Mouse (Mus musculus) heart, embryonic 11.5 days (tissue): ENCODE measurements around the gene Olfr705. TPM values are rescaled to one million over a fixed set of nuclear protein-coding genes. Genes with fewer than 3 reads are reported as not detected.
"Not testable (repeated sequence)": the region's sequence is repeated elsewhere in the genome, so short reads cannot be mapped to it uniquely, and the experiment has no call there.

Source experiments
- ATAC-seq: fragments of 200-750 bp; cut with Nextera tagmentation; replicated peaks from 2 replicates; pipeline ENCODE4 v1.8.0; 2017; ENCODE audit warnings: moderate library complexity; ENCODE audit not compliant: insufficient number of reproducible peaks, low FRiP score, low TSS enrichment
- H3K27ac ChIP-seq: fragments of 300-500 bp; sonication (generic); 2 replicates; pipeline ENCODE4 v1.5.1; 2014; ENCODE audit warnings: mild to moderate bottlenecking, low read depth, low read length
- H3K27me3 ChIP-seq: fragments of 300-500 bp; sonication (generic); 2 replicates; pipeline ENCODE4 v1.6.1; 2014; ENCODE audit warnings: mild to moderate bottlenecking, low read length, mixed read lengths; ENCODE audit not compliant: control insufficient read depth, insufficient read depth
- H3K36me3 ChIP-seq: fragments of 300-500 bp; sonication (generic); 2 replicates; pipeline ENCODE4 v1.6.1; 2014; ENCODE audit warnings: mild to moderate bottlenecking, low read length, moderate library complexity, mixed read lengths; ENCODE audit not compliant: control insufficient read depth, insufficient read depth
- H3K4me1 ChIP-seq: fragments of 300-500 bp; sonication (generic); 2 replicates; pipeline ENCODE4 v1.6.1; 2014; ENCODE audit warnings: low read length; ENCODE audit not compliant: control insufficient read depth, insufficient read depth
- H3K4me2 ChIP-seq: fragments of 300-500 bp; sonication (generic); 2 replicates; pipeline ENCODE4 v1.6.1; 2014; ENCODE audit warnings: mild to moderate bottlenecking, moderate library complexity
- H3K4me3 ChIP-seq: fragments of 300-500 bp; sonication (generic); 2 replicates; pipeline ENCODE4 v1.5.1; 2014; ENCODE audit warnings: low read depth, low read length
- H3K9ac ChIP-seq: fragments of 300-500 bp; sonication (generic); 2 replicates; pipeline ENCODE4 v1.6.1; 2014; ENCODE audit warnings: mild to moderate bottlenecking, low read depth, low read length, moderate library complexity
- H3K9me3 ChIP-seq: fragments of 300-500 bp; sonication (generic); replicated peaks from 2 replicates; pipeline ENCODE4 v1.6.1; 2016; ENCODE audit warnings: low read length; ENCODE audit not compliant: control insufficient read depth
- WGBS: fragments of 180-500 bp; shearing (Covaris S2); extraction: QIAGEN DNeasy Blood & Tissue Kit; methylation state at CpG from one replicate; pipeline ENCODE4 v1.1.7; 2014; ENCODE audit not compliant: insufficient replicate concordance; 5-methylcytosine and 5-hydroxymethylcytosine counted together
- polyA plus RNA-seq: library from polyadenylated mRNA; unstranded; fragments of >200 nt; fragmentation: Nextera tagmentation; extraction: Ambion mirVana; gene quantifications from 2 replicates; pipeline ENCODE4 v1.2.1, GENCODE M21; 2014

Gene Olfr705
- not detected in 2 replicates for polyA plus RNA-seq

DNA sequence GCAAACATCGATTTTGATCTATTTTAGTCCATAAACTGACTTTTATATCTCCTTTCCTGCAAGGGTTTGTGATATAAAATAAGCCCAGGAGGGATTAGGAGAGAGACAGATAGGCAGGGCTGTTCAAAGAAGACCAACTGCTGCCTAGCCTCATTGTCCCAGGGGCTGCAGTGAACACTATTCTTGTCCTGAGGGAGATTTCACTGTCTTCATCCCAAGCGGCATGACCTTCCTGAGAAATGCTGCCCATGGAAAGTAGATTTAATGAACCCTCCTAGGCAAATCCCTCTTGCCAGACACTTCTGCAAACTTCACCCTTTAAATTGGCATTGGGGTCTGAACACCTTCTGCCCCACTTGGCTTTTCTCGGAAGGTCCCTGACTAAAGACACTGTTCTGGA is at the start of gene Olfr705:
Gene Olfr705, minus strand, starts transcription at position 101 of the 400 bp plus-strand sequence.
- Histone ChIP-seq H3K9me3 (no peaks in the 10 kb centered on the region), H3K9ac (no peak within 1 kb of the TSS), H3K36me3 (no peaks in the 10 kb centered on the region), H3K27ac (no peak within 1 kb of the TSS), H3K27me3 (no peaks in the 10 kb centered on the region), H3K4me3 (no peak within 1 kb of the TSS), H3K4me1 (no peaks in the 10 kb centered on the region), H3K4me2 (no peak within 1 kb of the TSS)
- ATAC-seq: no peak
- WGBS: 68% methylated on average over 3 of the region's 3 CpGs

DNA sequence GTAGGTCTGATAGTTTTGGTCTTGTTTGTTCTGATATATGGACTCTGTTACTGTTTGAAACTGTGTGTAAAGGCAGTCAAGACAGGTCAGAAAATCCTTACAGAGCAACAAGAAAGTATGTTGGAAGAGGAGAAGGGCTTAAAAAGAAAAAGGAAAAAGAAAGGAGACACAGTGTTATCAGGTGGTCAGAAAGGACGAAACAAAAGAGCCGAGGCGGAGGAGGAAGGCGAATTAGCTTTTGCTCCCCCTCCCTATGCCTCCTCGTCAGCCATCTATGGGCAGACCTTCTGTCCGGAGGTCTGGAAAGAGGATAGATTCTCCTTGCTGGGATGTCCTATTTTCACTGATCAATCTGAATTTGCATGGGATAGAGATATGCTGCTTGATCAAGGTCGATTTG is 44.3 kb upstream of the Olfr705 start:
- H3K36me3 ChIP-seq, H3K9me3 ChIP-seq, H3K27me3 ChIP-seq, H3K4me2 ChIP-seq, ATAC-seq, H3K27ac ChIP-seq, H3K4me3 ChIP-seq, H3K9ac ChIP-seq, H3K4me1 ChIP-seq: not testable (repeated sequence)
- 71% methylated on average over 2 of the region's 7 CpGs for WGBS

DNA sequence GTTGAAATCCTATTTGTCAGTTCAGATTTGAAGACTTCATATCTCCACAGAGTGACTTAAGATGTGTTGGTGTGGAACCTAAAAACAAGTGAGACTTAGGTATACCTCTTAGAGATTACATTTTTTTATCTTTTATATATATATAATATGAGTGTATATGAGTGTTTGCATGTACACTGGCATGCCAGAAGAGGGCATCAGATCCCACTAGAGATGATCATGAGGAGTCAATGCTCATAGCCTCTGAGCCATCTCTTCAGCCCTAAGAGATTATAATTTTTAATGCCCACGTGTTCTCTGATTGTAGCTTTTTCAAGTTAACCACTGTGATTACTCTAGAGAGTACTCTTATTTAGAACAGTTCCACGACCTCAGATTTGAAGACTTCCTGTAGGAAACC is 31.0 kb upstream of the Olfr705 start, which contains the start of gene Olfr1532-ps1:
Gene Olfr1532-ps1, plus strand, starts transcription at position 326 of the 400 bp plus-strand sequence.
- no peaks in the 10 kb centered on the region for H3K27me3 ChIP-seq
- H3K9ac ChIP-seq: no peak within 1 kb of the TSS
- H3K4me1 ChIP-seq: no peaks in the 10 kb centered on the region
- no peak within 1 kb of the TSS for H3K4me3 ChIP-seq
- no peaks in the 10 kb centered on the region for H3K36me3 ChIP-seq
- H3K4me2 ChIP-seq: no peak within 1 kb of the TSS
- H3K9me3 ChIP-seq: no peaks in the 10 kb centered on the region
- no peak for ATAC-seq
- whole genome bisulfite sequencing: 43% methylated on average over 2 of the region's 2 CpGs
- H3K27ac ChIP-seq: no peak within 1 kb of the TSS

DNA sequence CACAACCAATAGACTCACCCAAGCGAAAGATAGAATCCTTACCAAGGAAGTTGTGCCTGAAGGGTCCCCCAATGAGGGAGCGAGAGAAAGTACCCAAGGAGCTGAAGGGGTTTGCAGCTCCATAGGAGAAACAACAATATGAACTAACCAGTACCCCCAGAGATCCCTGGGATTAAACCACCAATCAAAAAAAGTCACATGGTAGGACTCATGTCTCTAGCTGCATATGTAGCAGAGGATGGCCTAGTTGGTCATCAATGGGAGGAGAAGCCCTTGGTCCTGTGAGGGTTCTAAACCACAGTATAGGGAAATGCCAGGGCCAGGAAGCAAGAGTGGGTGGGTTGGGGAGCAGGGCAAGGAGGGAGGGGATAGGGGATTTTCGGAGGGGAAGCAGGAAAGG is 24.4 kb upstream of the Olfr705 start, which contains the start of gene Olfr707:
Gene Olfr707, minus strand, starts transcription at position 101 of the 400 bp plus-strand sequence.
- H3K9ac ChIP-seq, H3K9me3 ChIP-seq, H3K4me1 ChIP-seq, H3K4me3 ChIP-seq, H3K27me3 ChIP-seq, ATAC-seq, H3K36me3 ChIP-seq, H3K27ac ChIP-seq, H3K4me2 ChIP-seq: not testable (repeated sequence)
- WGBS: 84% methylated on average over 3 of the region's 3 CpGs

DNA sequence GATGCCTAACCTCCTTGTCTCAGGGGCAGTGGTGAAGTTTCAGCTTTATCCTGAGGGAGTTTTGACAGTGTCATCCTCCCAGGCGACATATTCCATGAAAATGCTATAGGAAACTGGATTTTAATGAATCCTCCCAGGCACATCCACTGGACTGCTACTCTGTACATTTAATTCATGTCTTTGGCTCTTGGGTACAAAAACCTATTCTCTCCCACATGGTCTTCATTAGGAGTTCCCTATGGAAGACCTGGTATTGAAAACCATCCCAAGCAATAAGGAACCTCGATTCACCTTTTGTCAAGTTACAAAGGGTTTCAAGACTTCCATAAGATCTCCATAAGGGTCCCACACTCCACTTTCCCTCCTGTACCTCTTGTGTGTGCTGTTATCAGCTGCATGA is 11.4 kb upstream of the Olfr705 start, which contains the start of gene Olfr706:
Gene Olfr706, minus strand, starts transcription at position 101 of the 400 bp plus-strand sequence.
- no peaks in the 10 kb centered on the region for H3K9me3 ChIP-seq
- H3K4me2 ChIP-seq: no peak within 1 kb of the TSS
- H3K4me1 ChIP-seq: no peaks in the 10 kb centered on the region
- no peak within 1 kb of the TSS for H3K4me3 ChIP-seq
- no peaks in the 10 kb centered on the region for H3K27me3 ChIP-seq
- WGBS: 64% methylated on average over 2 of the region's 2 CpGs
- H3K27ac ChIP-seq: no peak within 1 kb of the TSS
- H3K36me3 ChIP-seq: no peaks in the 10 kb centered on the region
- H3K9ac ChIP-seq: no peak within 1 kb of the TSS
- no peak for ATAC-seq

DNA sequence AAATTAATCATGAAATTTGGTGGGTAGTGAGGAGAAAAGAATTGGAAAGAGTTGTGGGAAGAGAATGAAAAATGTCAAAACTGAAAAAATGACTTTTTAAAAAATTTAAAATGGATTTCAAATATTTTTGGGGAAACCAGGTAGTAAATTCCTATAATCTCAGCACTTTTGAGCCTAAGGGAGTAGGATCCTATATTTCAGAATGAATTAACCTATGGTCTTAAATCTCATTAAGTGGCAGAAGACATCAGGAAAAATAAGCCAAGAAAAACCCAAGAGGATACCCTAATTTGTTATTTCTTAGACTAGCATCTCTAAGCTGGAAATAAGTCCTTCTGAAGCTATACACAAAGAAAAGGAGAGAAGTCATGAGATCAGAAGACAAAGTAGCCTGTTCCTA is 13.8 kb downstream of the Olfr705 start, which contains the start of gene Olfr704:
Gene Olfr704, plus strand, starts transcription at position 301 of the 400 bp plus-strand sequence.
- H3K4me3 ChIP-seq: no peak within 1 kb of the TSS
- H3K4me1 ChIP-seq: no peaks in the 10 kb centered on the region
- H3K4me2 ChIP-seq: no peak within 1 kb of the TSS
- no peaks in the 10 kb centered on the region for H3K36me3 ChIP-seq
- no peak within 1 kb of the TSS for H3K9ac ChIP-seq
- no peak for ATAC-seq
- H3K9me3 ChIP-seq: no peaks in the 10 kb centered on the region
- H3K27ac ChIP-seq: no peak within 1 kb of the TSS
- no peaks in the 10 kb centered on the region for H3K27me3 ChIP-seq

DNA sequence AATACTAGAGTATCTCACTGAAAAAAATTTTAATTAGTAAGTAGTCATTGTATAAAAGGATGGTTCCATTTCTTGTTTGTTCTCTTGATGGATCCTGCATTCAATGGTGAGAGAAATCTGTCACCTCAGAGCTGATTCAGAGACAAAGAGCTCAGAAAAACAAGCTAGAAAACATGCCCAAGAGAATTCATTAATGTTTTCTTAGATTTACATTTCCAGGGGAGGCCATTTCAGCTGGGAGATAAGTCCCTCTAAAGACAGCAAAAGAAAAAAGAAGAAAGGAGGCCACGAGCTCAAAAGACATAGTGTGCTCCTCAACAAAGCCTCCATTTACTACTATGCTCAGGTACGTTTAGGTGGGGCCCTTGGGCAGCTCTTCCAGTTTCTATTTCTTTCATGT is 33.6 kb downstream of the Olfr705 start, which contains the start of gene Olfr703:
Gene Olfr703, plus strand, starts transcription at position 301 of the 400 bp plus-strand sequence.
- no peak within 1 kb of the TSS for H3K4me3 ChIP-seq
- H3K4me1 ChIP-seq: no peaks in the 10 kb centered on the region
- H3K9ac ChIP-seq: no peak within 1 kb of the TSS
- WGBS: 61% methylated on average over 2 of the region's 2 CpGs
- H3K9me3 ChIP-seq: no peaks in the 10 kb centered on the region
- H3K4me2 ChIP-seq: no peak within 1 kb of the TSS
- no peak within 1 kb of the TSS for H3K27ac ChIP-seq
- no peaks in the 10 kb centered on the region for H3K27me3 ChIP-seq
- H3K36me3 ChIP-seq: no peaks in the 10 kb centered on the region
- ATAC-seq: no peak

DNA sequence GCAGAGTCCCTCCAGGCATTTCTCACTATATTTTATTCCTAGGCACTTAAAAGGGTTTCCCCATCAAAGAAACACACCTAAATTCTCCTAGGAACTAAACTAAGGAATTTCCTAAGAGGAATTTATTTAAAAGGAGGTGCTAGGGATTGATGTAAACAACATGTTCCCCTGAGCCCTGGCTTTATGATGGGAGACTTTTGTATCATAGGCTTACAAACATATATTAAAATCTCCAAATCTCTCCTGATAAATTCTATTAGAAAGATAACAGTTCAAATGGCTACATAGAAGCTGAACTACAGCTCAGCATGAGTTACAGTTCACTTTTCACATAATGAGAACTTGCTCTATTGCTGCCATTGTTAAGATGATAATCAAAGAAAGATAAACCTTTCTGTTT is 42.9 kb downstream of the Olfr705 start, which contains the start of gene Olfr702:
Gene Olfr702, minus strand, starts transcription at position 101 of the 400 bp plus-strand sequence.
- H3K36me3 ChIP-seq: no peaks in the 10 kb centered on the region
- no peak within 1 kb of the TSS for H3K27ac ChIP-seq
- H3K4me3 ChIP-seq: no peak within 1 kb of the TSS
- no peaks in the 10 kb centered on the region for H3K9me3 ChIP-seq
- ATAC-seq: no peak
- no peak within 1 kb of the TSS for H3K4me2 ChIP-seq
- H3K27me3 ChIP-seq: no peaks in the 10 kb centered on the region
- no peaks in the 10 kb centered on the region for H3K4me1 ChIP-seq
- no peak within 1 kb of the TSS for H3K9ac ChIP-seq
